Mouse (Mus musculus) T-helper 17 cell (primary cell): ENCODE measurements around the gene Gigyf1.

Experiments used
- in situ Hi-C, 2 experiments: fragments of 300-600 bp; cut with MboI, MseI; formaldehyde crosslinking; loops; 1 replicate in 1 of 2; 2 replicates in 1 of 2; pipeline ENCODE4 v1.15.1; 2025; ENCODE audit warnings: high pct_unique_total_duplicates in 2 of 2

Gigyf1 gene

DNA sequence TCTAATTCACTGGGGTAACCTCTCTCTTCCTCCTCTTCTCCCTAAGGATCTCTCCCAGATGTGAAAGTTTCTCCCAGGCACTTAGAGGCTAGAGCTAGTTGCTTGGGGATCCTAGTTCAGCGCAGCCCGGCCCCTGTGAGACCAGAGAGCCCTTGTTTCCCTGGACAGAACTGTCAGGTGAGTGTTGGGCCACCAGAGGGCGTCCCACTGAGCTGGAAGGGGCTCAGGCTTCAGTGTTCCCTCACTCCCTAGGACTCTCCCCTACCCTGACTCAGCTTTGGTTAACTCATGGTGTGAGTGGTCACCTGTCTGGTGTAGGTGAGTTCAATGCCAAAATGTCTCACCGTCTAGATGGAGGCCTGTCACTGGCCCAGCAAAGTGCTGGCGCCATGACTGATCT lies at the start of gene Gigyf1:
TSS of gene Gigyf1 (plus strand) at position 113 of the 400 bp plus-strand sequence.
- in situ Hi-C loops: no loop called here

DNA sequence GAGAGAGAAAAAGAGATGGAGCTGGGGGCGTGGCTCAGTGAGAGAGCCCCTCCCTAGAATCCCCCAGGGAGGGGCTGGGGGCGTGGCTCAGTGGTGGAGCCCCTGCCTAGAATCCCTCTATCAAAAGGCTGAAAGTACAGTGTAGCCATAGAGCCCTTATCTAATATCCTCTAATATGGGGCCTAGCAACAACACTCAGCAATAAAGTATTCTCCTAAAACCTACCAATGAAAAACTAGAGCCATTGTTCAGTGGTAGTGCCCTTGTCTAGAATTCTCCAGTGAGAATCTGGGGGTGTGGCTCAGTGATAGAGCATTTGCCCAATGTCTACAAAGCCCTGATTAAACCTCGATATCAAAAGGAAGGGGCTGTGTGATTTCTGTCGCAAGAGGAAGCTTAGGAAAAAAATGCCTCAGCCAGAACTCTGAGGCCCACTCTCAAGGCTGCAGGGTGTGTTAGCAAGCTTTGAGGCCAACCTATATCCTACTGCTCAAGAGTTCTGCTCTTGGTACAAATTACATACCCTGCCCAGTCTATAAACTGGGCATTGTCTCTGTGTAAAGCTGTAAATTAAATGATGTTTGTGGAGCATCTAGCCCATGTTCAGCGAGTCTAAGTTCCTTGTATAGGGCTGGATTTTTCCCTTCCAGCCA lies 46.0 kb upstream of the Gigyf1 start:
- in situ Hi-C loops: no loop called here

GRCm38 (mm10) chr5:137474351-137474750 lies 44.0 kb upstream of the Gigyf1 start:
- in situ Hi-C loops: no loop called here

GRCm38 (mm10) chr5:137476964-137477363 lies 41.4 kb upstream of the Gigyf1 start, which contains the start of gene Zan:
Zan (minus strand) TSS chr5:137477064.
- in situ Hi-C loops: no loop called here

- in situ Hi-C loops: loop anchor here in 1 of 2 experiments (5.0 kb wide), 1 partner anchor 469 kb away; no protein-coding TSS in a partner anchor
Observed at GRCm38 (mm10) chr5:137481138-137481537, 37.2 kb upstream of the Gigyf1 start.

- in situ Hi-C loops: loop anchor here in 1 of 2 experiments (5.0 kb wide), 1 partner anchor 470 kb away; no protein-coding TSS in a partner anchor
Observed at GRCm38 (mm10) chr5:137481897-137482296, 36.5 kb upstream of the Gigyf1 start.

DNA sequence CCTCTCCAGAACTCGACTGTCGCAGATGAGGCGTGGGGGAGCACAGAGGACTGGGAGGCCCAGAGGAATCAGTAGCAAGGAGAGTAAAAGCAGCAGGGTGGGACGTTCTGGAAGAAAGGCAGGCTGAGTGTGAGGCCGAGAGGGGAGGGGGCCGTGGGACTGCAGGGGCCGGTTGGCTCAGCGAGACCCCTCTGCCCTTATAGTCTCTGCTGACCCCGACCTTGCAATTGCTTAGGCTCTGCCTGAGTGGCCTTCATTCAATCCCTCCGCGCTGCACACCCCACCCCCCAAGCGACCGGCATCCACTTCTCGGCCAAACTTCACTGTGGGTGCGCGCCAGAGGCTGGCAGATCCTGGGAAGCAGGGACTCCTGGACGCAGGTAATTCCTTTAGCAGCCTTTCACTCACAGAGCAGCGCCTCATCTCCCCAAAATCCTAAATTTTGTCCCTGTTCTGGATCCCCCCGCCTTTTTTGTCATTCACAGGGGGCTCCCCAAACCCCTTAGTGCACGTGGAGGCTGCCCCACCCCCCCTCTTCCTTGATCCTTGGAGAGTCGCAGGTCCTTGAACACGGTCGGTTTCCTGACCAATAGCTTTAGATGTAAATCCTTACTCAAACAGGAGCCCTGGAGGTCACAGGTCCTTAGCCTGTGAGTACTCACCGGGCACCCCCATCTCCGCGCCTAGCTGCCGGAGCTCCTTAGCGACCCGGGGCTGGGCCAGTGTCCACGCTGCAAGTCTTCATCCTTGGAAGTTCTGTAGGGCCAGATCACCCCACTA lies 33.1 kb upstream of the Gigyf1 start:
- in situ Hi-C loops: no loop called here

DNA sequence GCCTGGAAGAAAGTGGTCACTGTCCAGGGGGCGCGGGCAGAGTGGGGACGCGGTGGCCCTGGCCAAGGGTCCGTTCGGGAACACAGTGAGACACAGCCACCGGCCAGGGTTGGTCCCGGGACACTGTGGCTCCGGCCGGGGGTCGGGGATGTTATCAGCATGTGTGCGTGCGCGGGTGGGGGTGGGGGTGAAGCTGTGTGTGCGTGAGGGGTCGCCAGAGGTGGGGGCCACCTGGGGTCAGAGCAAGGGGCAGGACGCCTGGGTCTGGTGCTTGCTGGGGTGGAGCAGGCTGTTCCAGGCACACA lies 32.5 kb upstream of the Gigyf1 start:
- in situ Hi-C loops: no loop called here

GRCm38 (mm10) chr5:137487616-137488015 lies 30.7 kb upstream of the Gigyf1 start:
- in situ Hi-C loops: no loop called here

DNA sequence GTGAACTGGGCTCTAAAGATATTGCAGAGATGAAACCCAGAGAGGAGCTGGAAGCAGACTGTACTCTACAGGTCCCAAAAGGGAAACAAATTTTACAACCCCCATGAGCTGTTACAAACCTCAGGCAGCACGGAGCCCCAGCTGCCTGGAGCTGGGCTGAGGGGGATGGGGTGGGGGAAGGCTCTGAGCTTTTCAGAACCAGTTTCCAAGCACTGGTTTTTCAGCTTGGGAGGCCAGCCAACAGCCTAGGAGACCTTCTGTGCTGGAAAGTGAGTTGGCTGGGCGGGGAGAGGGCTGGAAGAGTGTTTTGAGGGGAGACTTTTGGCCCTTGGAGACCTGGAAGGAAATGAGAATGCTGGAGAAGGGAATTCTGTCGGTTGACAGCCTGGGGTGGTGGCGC lies 26.8 kb upstream of the Gigyf1 start:
- in situ Hi-C loops: no loop called here

DNA sequence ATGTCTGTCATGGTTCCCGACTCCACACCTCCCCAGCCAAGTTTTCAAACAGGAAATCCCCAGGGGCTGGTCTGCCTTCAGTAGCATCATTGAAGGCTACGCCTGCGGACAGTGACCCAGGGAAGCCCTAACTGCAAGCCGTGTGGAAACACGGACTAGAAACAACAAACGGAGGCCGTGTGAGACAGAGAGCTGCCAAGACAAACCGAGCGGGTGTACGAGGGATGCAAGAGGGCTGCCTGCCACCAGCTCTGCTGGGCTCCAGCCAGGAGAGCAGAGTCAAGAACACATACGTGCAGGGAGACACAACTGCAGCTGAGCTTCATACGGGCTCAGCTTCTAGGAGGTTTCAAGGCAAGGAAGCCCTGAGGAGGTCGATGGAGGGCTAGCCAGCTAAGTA lies 24.5 kb upstream of the Gigyf1 start:
- in situ Hi-C loops: no loop called here

DNA sequence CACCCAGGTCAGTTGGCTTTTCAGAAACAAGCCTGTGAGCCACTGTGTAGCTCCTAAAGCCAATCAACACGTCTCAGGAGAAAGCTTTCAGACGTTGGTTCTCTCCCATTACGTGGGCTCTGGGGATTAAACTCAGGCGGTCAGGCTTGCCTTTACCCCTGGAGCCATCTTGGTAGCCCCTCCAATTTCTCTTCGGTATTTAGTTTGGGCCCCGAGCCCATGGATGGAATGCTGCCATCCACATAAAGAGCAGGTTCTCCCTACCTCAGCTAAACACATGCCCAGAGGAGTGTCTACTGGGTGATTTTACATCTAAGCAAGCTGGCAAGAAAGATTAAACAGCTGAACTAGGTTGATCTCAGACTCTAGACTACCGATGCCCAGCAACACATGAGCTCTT lies 18.2 kb upstream of the Gigyf1 start:
- in situ Hi-C loops: loop anchor here in 1 of 2 experiments (10.0 kb wide), 1 partner anchor 1565 kb away; the partner anchor contains the start of gene Ywhag

DNA sequence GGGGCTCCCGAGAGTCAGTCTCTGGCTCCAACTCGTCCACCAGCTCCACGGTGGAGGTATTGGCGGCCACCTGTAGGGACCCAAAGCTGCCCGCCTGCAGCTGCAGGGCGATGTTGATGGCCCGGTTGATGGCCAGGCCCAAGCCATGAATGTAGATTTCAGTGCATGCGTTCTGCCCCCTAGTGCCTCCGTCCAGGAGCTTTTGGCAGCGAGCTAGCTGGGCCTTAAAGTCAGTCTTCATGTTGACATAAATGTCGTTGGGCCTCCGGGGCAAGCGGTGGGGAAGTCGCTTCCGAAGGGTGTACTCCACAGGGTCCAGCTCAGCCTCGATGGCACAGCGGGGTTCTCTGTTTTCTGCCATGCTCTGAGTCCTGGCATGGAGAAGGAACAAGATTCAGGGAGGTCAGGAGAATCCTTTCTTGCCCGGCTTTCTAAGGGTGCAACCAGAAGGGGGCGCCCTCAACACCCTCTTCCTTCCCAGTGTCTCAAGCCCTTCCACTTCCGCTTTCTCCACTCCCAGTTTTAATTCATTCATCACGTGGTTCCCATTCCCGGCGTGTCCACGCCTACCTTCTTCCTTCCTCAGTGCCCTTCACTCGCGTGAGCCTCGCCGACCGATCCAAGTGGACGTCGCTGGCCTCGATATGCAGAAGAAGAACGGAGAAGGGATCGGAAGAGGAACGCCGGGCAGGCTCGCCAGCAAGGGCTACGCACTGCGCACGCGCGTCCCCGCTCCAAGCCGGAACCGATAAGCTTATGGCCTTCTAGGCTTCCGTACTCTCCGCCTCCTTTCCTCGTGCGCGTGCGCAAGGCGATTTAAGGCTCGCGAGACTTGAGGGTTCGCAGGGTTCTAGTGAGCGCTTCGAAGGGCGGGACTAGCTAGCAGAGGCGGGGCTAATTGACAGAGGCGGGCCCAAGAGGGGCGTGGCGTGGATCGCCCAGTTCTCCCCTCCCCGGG lies 16.4 kb upstream of the Gigyf1 start, which contains the start of gene Pop7:
TSS of gene Pop7 (minus strand) at position 810 of the 958 bp plus-strand sequence.
- in situ Hi-C loops: loop anchor here in 1 of 2 experiments (10.0 kb wide), 1 partner anchor 1567 kb away; the partner anchor contains the start of gene Ywhag

DNA sequence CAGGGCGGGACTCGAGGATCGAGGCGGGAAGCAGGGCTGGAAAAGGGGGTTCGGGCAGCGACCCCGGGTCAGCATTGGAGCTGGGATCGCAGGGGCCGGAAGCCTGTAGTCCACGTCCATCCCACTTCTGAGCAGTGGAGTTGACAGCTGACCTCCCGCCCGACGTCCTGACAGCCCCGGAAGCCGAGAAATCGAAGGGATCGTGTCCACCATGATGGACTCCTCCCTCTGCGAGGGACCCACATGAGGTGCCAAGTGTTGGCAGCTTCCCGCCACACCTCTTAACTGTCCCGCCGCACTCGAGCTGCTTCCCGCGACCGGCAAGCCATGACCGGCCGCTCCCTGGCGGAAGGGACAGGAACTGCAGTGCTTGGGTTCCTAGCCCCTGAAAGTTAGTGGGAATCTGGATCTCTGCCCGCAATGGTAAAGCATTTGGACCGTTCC lies 15.7 kb upstream of the Gigyf1 start:
- in situ Hi-C loops: loop anchor here in 1 of 2 experiments (10.0 kb wide), 1 partner anchor 1568 kb away; the partner anchor contains the start of gene Ywhag

DNA sequence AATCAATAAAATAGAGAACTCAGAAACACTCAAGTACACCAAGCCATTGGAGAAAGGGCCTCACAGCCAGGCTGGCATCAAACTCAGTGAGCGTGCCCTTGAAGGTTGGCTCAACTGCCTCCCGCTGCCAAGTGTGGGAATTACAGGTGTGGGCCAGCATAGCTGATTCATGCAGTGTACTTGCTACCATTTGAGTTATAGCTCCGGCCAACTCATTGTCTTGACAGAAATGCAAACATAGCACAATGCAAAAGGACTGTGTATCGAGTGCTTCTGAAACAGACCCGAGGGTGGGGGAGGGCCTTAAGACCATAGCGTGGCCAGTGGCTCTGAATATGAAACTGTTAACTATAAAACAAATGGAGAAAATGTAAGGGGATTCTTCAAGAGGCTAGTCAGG lies 14.3 kb upstream of the Gigyf1 start:
- in situ Hi-C loops: loop anchor here in 1 of 2 experiments (10.0 kb wide), 1 partner anchor 1569 kb away; the partner anchor contains the start of gene Ywhag

- in situ Hi-C loops: no loop called here
Observed at GRCm38 (mm10) chr5:137510014-137510501, 8.3 kb upstream of the Gigyf1 start.

DNA sequence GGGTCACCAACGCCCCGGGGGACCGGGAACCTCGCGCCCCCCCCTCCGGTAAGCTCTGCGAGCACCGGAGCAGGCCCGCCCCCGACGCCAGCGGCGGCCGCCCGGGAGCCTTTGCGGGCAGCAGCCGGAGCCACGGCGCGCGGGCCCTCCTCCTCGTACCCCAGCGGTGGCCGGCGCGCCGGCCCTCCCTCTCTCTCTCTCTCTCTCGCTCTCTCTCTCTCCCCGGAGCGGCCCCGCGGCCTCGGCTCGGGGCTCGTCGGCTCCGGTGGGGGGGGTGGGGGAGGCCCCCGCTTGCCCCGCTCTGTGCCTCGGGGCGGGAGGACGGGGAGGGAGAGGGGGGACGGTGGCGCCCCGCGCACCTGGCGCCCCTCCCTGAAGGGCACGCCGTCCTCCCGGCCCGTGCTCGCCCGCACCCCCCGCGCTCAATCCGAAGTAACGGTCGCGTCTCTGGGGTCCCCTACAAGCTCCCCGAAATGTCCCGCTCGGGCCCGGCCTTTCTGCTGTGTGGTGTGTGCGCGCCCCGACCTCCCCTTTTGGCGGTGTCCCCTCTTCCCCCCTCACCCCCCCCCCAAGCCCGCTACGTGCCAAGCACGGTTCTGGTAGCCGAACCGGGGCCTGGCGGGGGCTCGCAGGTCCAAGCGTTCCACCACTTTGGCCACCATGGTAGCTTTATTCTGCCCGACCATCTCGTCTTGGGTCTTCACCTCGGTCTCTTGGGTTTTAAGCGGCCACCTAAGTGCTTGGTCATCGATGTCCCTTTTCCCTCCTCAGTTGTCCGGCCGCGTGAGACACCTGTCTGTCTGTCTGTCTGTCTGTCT lies 7.6 kb upstream of the Gigyf1 start:
- in situ Hi-C loops: no loop called here

- in situ Hi-C loops: no loop called here
Observed at GRCm38 (mm10) chr5:137511706-137512105, 6.6 kb upstream of the Gigyf1 start.

- in situ Hi-C loops: no loop called here
Observed at GRCm38 (mm10) chr5:137512847-137513794, 5.2 kb upstream of the Gigyf1 start.
